Mouse (Mus musculus) central nervous system, embryonic 14 days (tissue): ENCODE data around the gene Ift52. TPM values are rescaled to one million over a fixed set of nuclear protein-coding genes. Genes with fewer than 3 reads are reported as not detected.

Experiments
- polyA plus RNA-seq: library from polyadenylated mRNA; depleted of rRNA; stranded (reverse); fragments of >200 nt; gene quantifications from 2 replicates; pipeline ENCODE4 v1.2.3, GENCODE M21; 2012; rRNA removed

Ift52 gene
- polyA plus RNA-seq: 34.6 and 36.9 TPM in 2 replicates

GRCm38 (mm10) chr2:163016916-163017743 lies at the start of gene Ift52:
Gene Ift52 (plus strand): TSS chr2:163017354.

GRCm38 (mm10) chr2:162987218-162987617 lies 29.9 kb upstream of the Ift52 start, which contains the start of gene Sgk2:
Gene Sgk2 (plus strand): TSS chr2:162987330.

GRCm38 (mm10) chr2:163054335-163054840 lies 37.2 kb downstream of the Ift52 start, which contains the start of gene Mybl2:
Gene Mybl2 (plus strand): TSS chr2:163054687.

GRCm38 (mm10) chr2:163087728-163088127 lies 70.6 kb downstream of the Ift52 start, which contains the start of gene Gtsf1l:
Gene Gtsf1l (minus strand): TSS chr2:163087855.

Other genes with a start within 250 kb of the Ift52 start
- gene Srsf6, start 85.8 kb upstream of the Ift52 start, polyA plus RNA-seq: 448 and 468 TPM in 2 replicates
- gene L3mbtl1, start 73.9 kb upstream of the Ift52 start, polyA plus RNA-seq: 3.4 and 5.0 TPM in 2 replicates
- gene Sgk2, start 30.0 kb upstream of the Ift52 start, polyA plus RNA-seq: 0.02 and 0.09 TPM in 2 replicates
- gene Mybl2, start 37.3 kb downstream of the Ift52 start, polyA plus RNA-seq: 15.0 and 16.9 TPM in 2 replicates
- 0.13 TPM in 1 of 2 replicates, not detected in the other for gene Gtsf1l, start 70.5 kb downstream of the Ift52 start, polyA plus RNA-seq
- gene Tox2, start 185.8 kb downstream of the Ift52 start, polyA plus RNA-seq: 46.1 and 46.3 TPM in 2 replicates